Mouse (Mus musculus) lung, embryonic 16.5 days (tissue): ENCODE data around the gene Tnf. TPM values are rescaled to one million over a fixed set of nuclear protein-coding genes. Genes with fewer than 3 reads are reported as not detected.

Experiments used
- ATAC-seq: fragments of 200-750 bp; cut with Nextera tagmentation; 2 replicates; pipeline ENCODE4 v1.8.0; 2017; ENCODE audit warnings: low read depth, mild to moderate bottlenecking, moderate library complexity
- H3K27ac ChIP-seq: fragments of 300-500 bp; sonication (generic); 2 replicates; pipeline ENCODE4 v1.5.1; 2014; ENCODE audit warnings: mild to moderate bottlenecking, control low read depth, low read length
- H3K27me3 ChIP-seq: fragments of 300-500 bp; sonication (generic); 2 replicates; pipeline ENCODE4 v1.6.1; 2014; ENCODE audit warnings: low read depth, low read length, mixed read lengths; ENCODE audit not compliant: control insufficient read depth, insufficient read depth
- H3K36me3 ChIP-seq: fragments of 300-500 bp; sonication (generic); 2 replicates; pipeline ENCODE4 v1.6.1; 2014; ENCODE audit warnings: low read length; ENCODE audit not compliant: control insufficient read depth, insufficient read depth
- H3K4me1 ChIP-seq: fragments of 300-500 bp; sonication (generic); replicated peaks from 2 replicates; pipeline ENCODE4 v1.6.1; 2014; ENCODE audit warnings: low read length, mixed read lengths; ENCODE audit not compliant: control insufficient read depth, insufficient read depth
- H3K4me2 ChIP-seq: fragments of 300-500 bp; sonication (generic); 2 replicates; pipeline ENCODE4 v1.6.1; 2014; ENCODE audit warnings: low read depth, low read length, control low read depth
- H3K4me3 ChIP-seq: fragments of 300-500 bp; sonication (generic); 2 replicates; pipeline ENCODE4 v1.5.1; 2014; ENCODE audit warnings: mild to moderate bottlenecking, low read length, control low read depth
- H3K9ac ChIP-seq: fragments of 300-500 bp; sonication (generic); 2 replicates; pipeline ENCODE4 v1.6.1; 2014; ENCODE audit warnings: low read length, control low read depth
- H3K9me3 ChIP-seq: fragments of 300-500 bp; sonication (generic); 2 replicates; pipeline ENCODE4 v1.6.1; 2016; ENCODE audit warnings: low read length; ENCODE audit not compliant: control insufficient read depth
- WGBS: fragments of 180-500 bp; shearing (Covaris S2); extraction: QIAGEN DNeasy Blood & Tissue Kit; methylation state at CpG from one replicate; pipeline ENCODE4 v1.1.7; 2014; 5-methylcytosine and 5-hydroxymethylcytosine counted together
- polyA plus RNA-seq: library from polyadenylated mRNA; unstranded; fragments of >200 nt; fragmentation: Nextera tagmentation; extraction: Ambion mirVana; gene quantifications from 2 replicates; pipeline ENCODE4 v1.2.1, GENCODE M21; 2015

Gene Tnf
- polyA plus RNA-seq, 1 experiment from 2014 or later, result 0.09 TPM

DNA sequence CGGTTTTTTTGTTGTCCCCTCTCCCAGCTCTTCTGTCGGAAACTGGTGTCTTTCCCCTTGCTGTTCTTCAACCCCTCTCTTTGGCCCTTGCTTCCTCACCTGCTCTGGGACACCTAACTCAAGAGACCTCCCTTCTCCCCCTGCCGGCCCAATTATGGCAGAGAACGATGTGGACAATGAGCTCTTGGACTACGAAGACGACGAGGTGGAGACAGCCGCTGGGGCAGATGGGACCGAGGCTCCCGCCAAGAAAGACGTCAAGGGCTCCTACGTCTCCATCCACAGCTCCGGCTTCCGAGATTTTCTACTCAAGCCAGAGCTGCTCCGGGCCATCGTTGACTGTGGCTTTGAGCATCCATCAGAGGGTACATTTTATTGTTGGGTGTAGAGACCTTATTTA lies 41.3 kb upstream of the Tnf start:
- Histone ChIP-seq H3K27ac (peak overlapping the region; percentile 98), H3K9ac (peak overlapping the region; percentile 99), H3K4me3 (peak overlapping the region; percentile 88), H3K27me3 (no peaks in the 10 kb centered on the region), H3K36me3 (peaks cover 42% of the 10 kb centered on the region), H3K4me2 (peak overlapping the region; percentile 89), H3K4me1 (peaks cover 32% of the 10 kb centered on the region), H3K9me3 (no peaks in the 10 kb centered on the region)
- under 1% methylated on average over 16 of the region's 16 CpGs for WGBS
- ATAC-seq, result no peak

DNA sequence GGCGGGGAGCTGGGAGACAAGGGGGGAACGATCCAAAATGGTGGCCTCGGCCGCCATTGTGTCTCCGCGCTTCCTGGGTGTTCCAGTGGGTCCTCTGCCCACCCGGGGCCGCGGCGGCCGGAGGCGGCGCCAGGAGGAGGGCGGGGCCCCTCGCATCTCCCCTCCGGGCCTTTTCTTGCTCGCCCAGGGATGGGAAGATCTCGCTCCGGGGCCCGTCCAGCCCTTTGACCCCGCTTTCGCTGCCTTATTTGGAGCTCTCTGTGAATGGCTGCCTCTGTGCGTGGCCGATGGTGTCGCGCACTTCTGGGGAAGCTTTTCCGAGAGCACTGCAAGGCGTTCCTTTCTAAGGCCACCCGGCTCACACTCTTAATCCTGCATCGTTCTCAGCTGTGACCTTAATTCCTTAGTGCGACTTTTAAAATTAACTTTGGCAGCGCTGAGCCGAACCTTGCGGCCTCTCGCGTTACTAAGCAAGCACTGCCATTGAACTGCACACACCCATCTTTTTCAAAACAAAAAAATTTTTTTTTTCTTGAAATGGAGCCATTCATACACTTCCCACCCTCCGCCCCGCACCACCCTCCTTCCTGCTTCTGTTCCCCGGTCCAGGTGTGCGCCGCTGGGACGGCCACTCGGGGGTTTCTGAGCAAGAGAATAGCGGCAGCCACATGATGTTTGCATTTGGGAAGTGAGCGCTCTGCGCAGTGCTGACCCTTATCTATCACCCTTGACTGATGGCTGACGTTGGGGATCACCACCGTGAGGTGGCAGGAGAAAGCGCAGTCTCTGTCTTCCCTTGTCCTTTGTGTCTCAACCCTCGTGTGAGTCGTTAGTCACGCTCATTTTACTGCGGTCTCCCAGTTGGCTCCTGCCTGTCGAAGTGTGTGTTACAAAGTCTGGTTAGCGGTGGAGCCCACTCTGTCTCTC lies 40.5 kb upstream of the Tnf start:
- Histone ChIP-seq H3K27ac (peak overlapping the region; percentile 98), H3K4me3 (peak overlapping the region; percentile 88), H3K27me3 (no peaks in the 10 kb centered on the region), H3K9ac (peak overlapping the region; percentile 99), H3K4me1 (peaks cover 32% of the 10 kb centered on the region), H3K9me3 (no peaks in the 10 kb centered on the region), H3K36me3 (peaks cover 36% of the 10 kb centered on the region), H3K4me2 (peak overlapping the region; percentile 89)
- WGBS, result under 1% methylated on average over 55 of the region's 55 CpGs
- peak; percentile 53 for ATAC-seq

DNA sequence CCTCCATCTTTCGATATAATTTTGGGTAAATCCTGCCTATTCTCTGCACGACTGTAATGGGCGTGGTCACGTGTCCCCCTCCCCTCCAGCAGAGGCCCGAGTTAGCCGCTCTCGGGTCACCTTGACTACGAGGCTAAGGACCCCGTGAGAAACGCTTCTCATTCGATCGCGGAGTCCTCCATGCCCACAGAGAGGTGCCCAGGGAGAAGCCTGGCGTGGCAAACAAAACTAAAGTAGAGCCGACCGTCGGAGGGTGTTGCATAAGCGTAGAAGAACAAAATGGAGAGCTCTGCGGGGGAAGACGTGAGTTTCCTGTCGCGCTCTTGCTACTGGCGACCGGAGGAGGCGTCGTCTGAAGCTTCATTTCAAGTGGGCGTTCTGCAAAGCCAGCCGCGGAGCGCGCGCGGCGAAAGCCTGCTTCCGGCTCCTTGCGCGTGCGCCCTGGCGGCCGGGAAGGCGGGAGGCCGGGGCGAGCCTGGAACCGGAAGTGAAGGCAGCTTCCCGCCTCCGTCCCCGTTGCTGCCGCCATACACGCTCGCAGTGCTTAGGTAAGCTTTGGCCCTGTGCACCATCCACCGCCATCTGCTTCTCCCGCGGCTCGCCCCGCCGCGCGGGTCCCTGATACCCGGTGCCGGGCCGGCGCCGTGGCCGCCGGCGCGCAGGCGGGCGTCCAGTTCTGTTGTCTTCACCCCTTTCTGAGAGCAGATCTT lies 39.7 kb upstream of the Tnf start, which contains the start of gene Ddx39b:
Gene Ddx39b, plus strand, starts transcription at position 442 of the 710 bp plus-strand sequence.
- H3K27ac ChIP-seq, result peak within 1 kb of the TSS; percentile 98
- H3K4me1 ChIP-seq, result peaks cover 35% of the 10 kb centered on the region
- no peaks in the 10 kb centered on the region for H3K9me3 ChIP-seq
- peak within 1 kb of the TSS; percentile 89 for H3K4me2 ChIP-seq
- peak within 1 kb of the TSS; percentile 88 for H3K4me3 ChIP-seq
- peak; percentile 91 for ATAC-seq
- H3K36me3 ChIP-seq, result peaks cover 29% of the 10 kb centered on the region
- WGBS, result under 1% methylated on average over 69 of the region's 69 CpGs
- no peaks in the 10 kb centered on the region for H3K27me3 ChIP-seq
- peak within 1 kb of the TSS; percentile 99 for H3K9ac ChIP-seq

DNA sequence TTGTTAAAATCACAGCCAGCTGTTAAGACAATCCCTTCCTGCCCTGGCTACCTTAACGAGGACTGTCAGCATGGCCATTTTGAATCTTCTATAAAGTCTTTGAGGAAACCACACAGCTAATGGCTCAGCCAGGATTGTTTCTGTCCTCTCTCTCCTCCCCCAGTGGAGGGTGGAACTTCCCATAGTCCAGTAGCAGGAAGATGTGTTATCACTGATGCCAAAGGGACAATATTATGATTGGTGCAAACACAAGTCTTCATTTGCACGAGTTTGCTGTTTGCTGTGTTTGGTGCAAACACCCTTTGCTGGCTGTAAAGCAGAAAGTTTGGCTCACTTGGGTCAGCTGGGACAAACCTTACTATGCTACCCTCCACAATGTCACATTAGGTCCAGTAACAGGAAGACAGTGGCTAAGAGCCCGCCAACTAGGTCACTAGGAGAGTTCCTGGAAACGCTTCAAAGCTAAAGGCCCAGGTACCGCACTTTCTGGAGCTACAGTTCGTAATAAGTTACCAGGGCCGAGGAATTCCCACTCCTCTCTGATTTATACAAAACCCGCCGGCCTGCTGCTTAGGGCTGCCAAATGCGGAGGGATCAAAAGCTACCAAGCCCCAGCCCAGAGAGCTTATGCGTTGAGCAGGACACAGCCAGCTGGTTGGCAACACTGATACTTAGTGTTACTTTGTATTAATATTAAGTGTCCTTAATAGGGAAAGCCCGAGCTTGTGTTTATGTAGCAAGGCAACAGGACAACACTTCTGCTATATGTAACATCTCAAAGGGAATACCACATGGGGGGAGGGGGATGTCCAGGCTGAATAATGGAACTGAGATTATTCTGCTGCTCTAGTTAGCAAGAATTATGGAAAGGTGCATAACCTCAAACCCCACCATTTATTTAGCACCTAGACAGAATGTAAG lies 38.8 kb upstream of the Tnf start:
- WGBS, result 24% methylated on average over 12 of the region's 12 CpGs
- Histone ChIP-seq H3K4me3 (peak overlapping the region; percentile 88), H3K4me2 (peak overlapping the region; percentile 71), H3K4me1 (peaks cover 36% of the 10 kb centered on the region), H3K27ac (peak overlapping the region; percentile 98), H3K9me3 (no peaks in the 10 kb centered on the region), H3K9ac (peak overlapping the region; percentile 99), H3K36me3 (peaks cover 21% of the 10 kb centered on the region), H3K27me3 (no peaks in the 10 kb centered on the region)
- peak; percentile 1; the same call in 1 of the 2 replicates for ATAC-seq

DNA sequence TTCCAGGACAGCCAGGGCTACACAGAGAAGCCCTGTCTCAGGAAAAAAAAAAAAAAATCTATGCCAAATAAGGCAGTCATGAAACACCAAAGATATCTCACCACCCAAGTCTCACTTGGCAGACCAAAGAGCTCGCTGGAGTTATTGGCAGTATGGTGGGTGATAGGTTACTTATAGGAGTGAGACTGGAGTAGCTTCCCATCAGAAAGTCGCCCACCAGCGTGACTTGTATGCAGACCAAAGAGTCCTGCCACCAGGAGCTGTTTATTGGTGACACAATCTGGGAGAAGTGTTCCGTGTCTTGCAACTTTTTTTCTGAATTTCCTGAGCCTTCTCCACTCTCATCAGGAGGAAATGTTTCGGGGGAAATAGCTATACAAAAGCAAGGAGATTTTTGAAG lies 37.9 kb upstream of the Tnf start:
- Histone ChIP-seq H3K27ac (no peak overlapping the region), H3K27me3 (no peaks in the 10 kb centered on the region), H3K4me2 (no peak overlapping the region), H3K4me3 (no peak overlapping the region), H3K9me3 (no peaks in the 10 kb centered on the region), H3K4me1 (peaks cover 29% of the 10 kb centered on the region), H3K9ac (0 out of 2 replicates have a peak overlapping the region, but pooled peaks have one; percentile 4), H3K36me3 (peaks cover 16% of the 10 kb centered on the region)
- 68% methylated on average over 5 of the region's 5 CpGs for WGBS
- ATAC-seq, result no peak

DNA sequence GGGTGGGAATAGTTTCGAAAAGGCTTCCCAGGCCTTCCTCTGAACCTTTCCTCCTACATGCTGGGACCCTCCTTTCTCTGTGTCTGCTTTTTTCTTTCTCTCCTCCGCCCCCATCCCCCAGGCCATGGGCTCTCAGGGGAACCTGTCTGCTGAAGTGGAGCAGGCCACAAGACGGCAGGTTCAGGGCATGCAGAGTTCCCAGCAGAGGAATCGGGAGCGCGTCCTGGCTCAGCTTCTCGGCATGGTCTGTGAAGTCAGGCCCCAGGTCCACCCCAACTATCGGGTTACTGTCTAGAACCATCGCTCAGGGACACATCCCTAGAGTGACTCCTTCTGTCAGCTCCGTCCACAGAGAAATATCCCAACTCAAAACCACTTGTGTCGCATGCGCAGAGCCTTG lies 35.7 kb upstream of the Tnf start:
- Histone ChIP-seq H3K36me3 (peaks cover 2% of the 10 kb centered on the region; the same call in 1 of the 2 replicates), H3K27me3 (no peaks in the 10 kb centered on the region), H3K27ac (no peak overlapping the region), H3K4me3 (no peak overlapping the region), H3K4me2 (no peak overlapping the region), H3K9me3 (no peaks in the 10 kb centered on the region), H3K9ac (no peak overlapping the region), H3K4me1 (peaks cover 34% of the 10 kb centered on the region)
- WGBS, result 84% methylated on average over 12 of the region's 12 CpGs
- no peak for ATAC-seq

DNA sequence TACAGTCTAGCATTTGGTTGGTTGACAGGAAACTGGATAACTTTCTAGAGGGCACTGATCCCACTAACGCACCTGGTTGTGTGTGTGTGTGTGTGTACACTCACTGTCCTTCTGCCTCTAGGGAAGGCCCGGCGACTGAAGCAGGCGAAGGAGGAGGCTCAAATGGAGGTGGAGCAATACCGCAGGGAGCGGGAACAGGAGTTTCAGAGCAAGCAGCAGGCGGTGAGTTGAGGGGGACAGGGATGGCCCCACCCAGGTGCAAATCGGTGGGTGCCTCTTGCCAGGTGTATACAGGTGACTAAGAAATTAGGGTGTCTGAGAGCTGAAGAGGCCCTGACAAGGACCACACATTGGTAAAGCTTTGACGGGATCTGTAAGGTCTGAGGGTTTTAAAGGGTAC lies 35.2 kb upstream of the Tnf start:
- Histone ChIP-seq H3K9me3 (no peaks in the 10 kb centered on the region), H3K4me3 (no peak overlapping the region), H3K27ac (no peak overlapping the region), H3K4me2 (no peak overlapping the region), H3K27me3 (no peaks in the 10 kb centered on the region), H3K36me3 (peaks cover 2% of the 10 kb centered on the region; the same call in 1 of the 2 replicates), H3K9ac (no peak overlapping the region), H3K4me1 (peaks cover 37% of the 10 kb centered on the region)
- 74% methylated on average over 9 of the region's 9 CpGs for WGBS
- no peak for ATAC-seq

DNA sequence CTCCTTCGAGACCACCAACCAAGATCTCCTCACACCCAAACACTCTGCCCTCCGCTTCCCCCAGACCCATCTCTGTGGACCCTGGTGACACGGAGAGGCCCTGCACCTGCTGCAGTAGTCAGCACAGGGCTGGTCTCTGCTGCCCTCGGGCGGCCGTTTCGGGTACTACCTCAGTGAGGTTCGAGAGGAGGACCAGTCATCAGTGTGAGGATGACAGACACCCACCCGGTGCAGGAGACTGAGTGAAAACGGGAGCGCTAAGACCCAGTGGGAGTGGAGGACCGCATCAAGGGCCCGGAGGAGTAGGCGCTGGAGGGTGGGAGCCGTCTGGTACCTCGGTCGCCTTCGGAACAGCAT lies 34.6 kb upstream of the Tnf start:
- Histone ChIP-seq H3K4me1 (peaks cover 37% of the 10 kb centered on the region), H3K27me3 (no peaks in the 10 kb centered on the region), H3K4me2 (peak overlapping the region; percentile 66), H3K36me3 (peaks cover 2% of the 10 kb centered on the region; the same call in 1 of the 2 replicates), H3K9me3 (no peaks in the 10 kb centered on the region), H3K4me3 (peak overlapping the region; percentile 62), H3K27ac (peak overlapping the region; percentile 99), H3K9ac (peak overlapping the region; percentile 96)
- ATAC-seq, result peak; percentile 59
- under 1% methylated on average over 18 of the region's 18 CpGs for WGBS
